Mouse (Mus musculus) forebrain, embryonic 11.5 days (tissue): ENCODE results near the gene Fbxl15. TPM values are rescaled to one million over a fixed set of nuclear protein-coding genes. Genes with fewer than 3 reads are reported as not detected.

ENCODE experiments used
- ATAC-seq: fragments of 200-750 bp; cut with Nextera tagmentation; replicated peaks from 2 replicates; pipeline ENCODE4 v1.8.0; 2017; ENCODE audit warnings: moderate TSS enrichment; ENCODE audit not compliant: low FRiP score
- DNase-seq: peaks from one replicate; pipeline ENCODE4 v3.0.0-alpha.2; 2017; ENCODE audit warnings: low spot score
- H3K27ac ChIP-seq: fragments of 300-500 bp; sonication (generic); 2 replicates; pipeline ENCODE4 v1.5.1; 2014; ENCODE audit warnings: low read depth, low read length
- H3K27me3 ChIP-seq: fragments of 300-500 bp; sonication (generic); 2 replicates; pipeline ENCODE4 v1.6.1; 2014; ENCODE audit warnings: mild to moderate bottlenecking, low read length, mixed read lengths; ENCODE audit not compliant: control insufficient read depth, insufficient read depth
- H3K36me3 ChIP-seq: fragments of 300-500 bp; sonication (generic); 2 replicates; pipeline ENCODE4 v1.6.1; 2014; ENCODE audit warnings: mild to moderate bottlenecking, low read length, moderate library complexity, mixed read lengths; ENCODE audit not compliant: control insufficient read depth, insufficient read depth
- H3K4me1 ChIP-seq: fragments of 300-500 bp; sonication (generic); replicated peaks from 2 replicates; pipeline ENCODE4 v1.6.1; 2014; ENCODE audit warnings: low read length, mixed read lengths; ENCODE audit not compliant: control insufficient read depth, insufficient read depth
- H3K4me2 ChIP-seq: fragments of 300-500 bp; sonication (generic); 2 replicates; pipeline ENCODE4 v1.6.1; 2014; ENCODE audit warnings: low read depth, mild to moderate bottlenecking, low read length, moderate library complexity, mixed read lengths; ENCODE audit not compliant: severe bottlenecking
- H3K4me3 ChIP-seq: fragments of 300-500 bp; sonication (generic); 2 replicates; pipeline ENCODE4 v1.5.1; 2014; ENCODE audit warnings: low read depth, low read length
- H3K9ac ChIP-seq: fragments of 300-500 bp; sonication (generic); 2 replicates; pipeline ENCODE4 v1.6.1; 2014; ENCODE audit warnings: low read length
- H3K9me3 ChIP-seq: fragments of 300-500 bp; sonication (generic); 2 replicates; pipeline ENCODE4 v1.6.1; 2016; ENCODE audit warnings: low read length, mixed read lengths; ENCODE audit not compliant: control insufficient read depth
- WGBS: fragments of 180-500 bp; shearing (Covaris S2); extraction: QIAGEN DNeasy Blood & Tissue Kit; methylation state at CpG from one replicate; pipeline ENCODE4 v1.1.7; 2014; 5-methylcytosine and 5-hydroxymethylcytosine counted together
- polyA plus RNA-seq: library from polyadenylated mRNA; unstranded; fragments of >200 nt; fragmentation: Nextera tagmentation; extraction: Ambion mirVana; gene quantifications from 2 replicates; pipeline ENCODE4 v1.2.1, GENCODE M21; 2014

The Fbxl15 gene
- polyA plus RNA-seq, 1 experiment from 2014 or later: 25.8 TPM

GRCm38 (mm10) chr19:46318586-46319378, 9.2 kb upstream of the Fbxl15 start:
- 0 out of 2 replicates have a peak overlapping the region, but pooled peaks have one; percentile 18 for H3K4me2 ChIP-seq

GRCm38 (mm10) chr19:46320076-46320785, 7.8 kb upstream of the Fbxl15 start:
- WGBS: 81% methylated on average over 8 of the region's 8 CpGs
- Histone ChIP-seq H3K9ac (no peak overlapping the region), H3K4me1 (peaks cover 27% of the 10 kb centered on the region), H3K4me3 (no peak overlapping the region), H3K27ac (no peak overlapping the region), H3K36me3 (no peaks in the 10 kb centered on the region), H3K27me3 (peaks cover 64% of the 10 kb centered on the region), H3K9me3 (no peaks in the 10 kb centered on the region), H3K4me2 (no peak overlapping the region)
- peak; percentile 48 for DNase-seq
- no peak for ATAC-seq

More at GRCm38 (mm10) chr19:46318586-46319378, 9.2 kb upstream of the Fbxl15 start:
- Histone ChIP-seq H3K36me3 (no peaks in the 10 kb centered on the region), H3K4me1 (peaks cover 27% of the 10 kb centered on the region), H3K9me3 (no peaks in the 10 kb centered on the region), H3K4me3 (no peak overlapping the region), H3K27me3 (peaks cover 71% of the 10 kb centered on the region), H3K9ac (no peak overlapping the region), H3K27ac (no peak overlapping the region)
- 10% methylated on average over 16 of the region's 16 CpGs for WGBS
- ATAC-seq (no peak), DNase-seq (peak; percentile 74)

- H3K9ac ChIP-seq: no peak overlapping the region; the same call in 1 of the 2 replicates
- 0 out of 2 replicates have a peak overlapping the region, but pooled peaks have one; percentile 62 for H3K27ac ChIP-seq
- peaks cover 57% of the 10 kb centered on the region for H3K27me3 ChIP-seq
- H3K9me3 ChIP-seq: no peaks in the 10 kb centered on the region
- DNase-seq (peak; percentile 78), ATAC-seq (peak; percentile 81)
- H3K4me2 ChIP-seq: peak overlapping the region; percentile 36
- 24% methylated on average over 6 of the region's 6 CpGs for WGBS
- H3K4me3 ChIP-seq: no peak overlapping the region
- peaks cover 30% of the 10 kb centered on the region for H3K4me1 ChIP-seq
- H3K36me3 ChIP-seq: no peaks in the 10 kb centered on the region
These were observed 6.7 kb upstream of the Fbxl15 start for GRCm38 (mm10) chr19:46321101-46321943.

- ATAC-seq (no peak), DNase-seq (no peak)
- Histone ChIP-seq H3K4me1 (peaks cover 35% of the 10 kb centered on the region), H3K27ac (peak overlapping the region; percentile 62; the same call in 1 of the 2 replicates), H3K4me3 (no peak overlapping the region), H3K9me3 (no peaks in the 10 kb centered on the region), H3K36me3 (no peaks in the 10 kb centered on the region), H3K4me2 (peak overlapping the region; percentile 36), H3K9ac (peak overlapping the region; percentile 32), H3K27me3 (peaks cover 49% of the 10 kb centered on the region)
- WGBS: 54% methylated on average over 11 of the region's 11 CpGs
These were observed 5.6 kb upstream of the Fbxl15 start for GRCm38 (mm10) chr19:46322144-46322995.

- no peak overlapping the region for H3K4me3 ChIP-seq
- H3K4me1 ChIP-seq: peaks cover 28% of the 10 kb centered on the region
- no peak overlapping the region for H3K27ac ChIP-seq
- DNase-seq: no peak
- no peaks in the 10 kb centered on the region for H3K36me3 ChIP-seq
- peak overlapping the region; percentile 32 for H3K9ac ChIP-seq
- H3K9me3 ChIP-seq: no peaks in the 10 kb centered on the region
- ATAC-seq: no peak
- 83% methylated on average over 13 of the region's 13 CpGs for WGBS
- H3K27me3 ChIP-seq: peaks cover 42% of the 10 kb centered on the region
- H3K4me2 ChIP-seq: no peak overlapping the region
These were observed 4.9 kb upstream of the Fbxl15 start for GRCm38 (mm10) chr19:46322996-46323572.

- Histone ChIP-seq H3K4me3 (no peak overlapping the region), H3K9me3 (no peaks in the 10 kb centered on the region), H3K27me3 (peaks cover 36% of the 10 kb centered on the region), H3K4me1 (peaks cover 25% of the 10 kb centered on the region), H3K36me3 (no peaks in the 10 kb centered on the region), H3K4me2 (no peak overlapping the region), H3K9ac (no peak overlapping the region), H3K27ac (no peak overlapping the region)
- ATAC-seq (no peak), DNase-seq (no peak)
- 83% methylated on average over 5 of the region's 5 CpGs for WGBS
These were observed 4.3 kb upstream of the Fbxl15 start for GRCm38 (mm10) chr19:46323716-46324115.

- Histone ChIP-seq H3K36me3 (no peaks in the 10 kb centered on the region), H3K9me3 (no peaks in the 10 kb centered on the region), H3K4me3 (no peak overlapping the region), H3K27me3 (peaks cover 30% of the 10 kb centered on the region), H3K27ac (no peak overlapping the region), H3K4me2 (no peak overlapping the region), H3K9ac (no peak overlapping the region), H3K4me1 (peaks cover 30% of the 10 kb centered on the region)
- DNase-seq (no peak), ATAC-seq (no peak)
- WGBS: 75% methylated on average over 11 of the region's 11 CpGs
These were observed 3.6 kb upstream of the Fbxl15 start for GRCm38 (mm10) chr19:46324366-46324765.
